8 mouse cellular contexts compared by ENCODE assay signal in genomic region chr7:80246148-80246721, GRCm38 (mm10). TPM values are rescaled to one million over a fixed set of nuclear protein-coding genes. Genes with fewer than 3 reads are reported as not detected.
A peak's percentile ranks its signal among the peaks of the same experiment; 100 is the strongest.
DNase-seq lines count a peak whose midpoint lies in the region; ATAC-seq and TF ChIP-seq lines count a peak whose summit lies in the region.

Gene Ttll13, plus strand, starts transcription at chr7:80246376.

- peak; percentile 72 for TF ChIP-seq CTCF in midbrain, postnatal 0 days (IDR thresholded peaks at IDR 0.05)

- H3K4me3 ChIP-seq in embryonic facial prominence, embryonic 14.5 days (ENCODE audit: low read depth, low read length) = peak within 1 kb of the TSS; percentile 57
- peak within 1 kb of the TSS; percentile 52 for H3K4me3 ChIP-seq in limb, embryonic 14.5 days (replicated peaks; ENCODE audit: low read length)
- peak within 1 kb of the TSS; percentile 51 for H3K4me3 ChIP-seq in midbrain, postnatal 0 days (ENCODE audit: low read depth, low read length)

- H3K27me3 ChIP-seq in embryonic facial prominence, embryonic 14.5 days (replicated peaks; ENCODE audit: control insufficient read depth, insufficient read depth, low read length) = no peaks in the 10 kb centered on the region
- H3K27me3 ChIP-seq in limb, embryonic 14.5 days (ENCODE audit: control insufficient read depth, insufficient read depth, low read length) = no peaks in the 10 kb centered on the region
- no peaks in the 10 kb centered on the region for H3K27me3 ChIP-seq in midbrain, postnatal 0 days (ENCODE audit: insufficient read depth, low read length)

- H3K36me3 ChIP-seq in embryonic facial prominence, embryonic 14.5 days (ENCODE audit: control insufficient read depth, insufficient read depth, low read length) = no peaks in the 10 kb centered on the region
- no peaks in the 10 kb centered on the region for H3K36me3 ChIP-seq in limb, embryonic 14.5 days (ENCODE audit: control insufficient read depth, insufficient read depth, low read length)
- no peaks in the 10 kb centered on the region for H3K36me3 ChIP-seq in midbrain, postnatal 0 days (ENCODE audit: insufficient read depth, low read length)

- ATAC-seq in embryonic facial prominence, embryonic 14.5 days (ENCODE audit: low read depth) = peak; percentile 98
- peak; percentile 99 for ATAC-seq in limb, embryonic 14.5 days (ENCODE audit: low FRiP score, low read depth)
- peak; percentile 97 for ATAC-seq in midbrain, postnatal 0 days (ENCODE audit: low FRiP score)

- 0% methylated on average over 46 of the region's 48 CpGs for WGBS in embryonic facial prominence, embryonic 14.5 days
- under 1% methylated on average over 41 of the region's 48 CpGs for WGBS in limb, embryonic 14.5 days
- under 1% methylated on average over 47 of the region's 48 CpGs for WGBS in midbrain, postnatal 0 days

- peak within 1 kb of the TSS; percentile 58 for H3K4me2 ChIP-seq in embryonic facial prominence, embryonic 14.5 days (ENCODE audit: low read depth, low read length)
- peak within 1 kb of the TSS; percentile 63 for H3K4me2 ChIP-seq in limb, embryonic 14.5 days (replicated peaks; ENCODE audit: low read depth, low read length, severe bottlenecking)
- H3K4me2 ChIP-seq in midbrain, postnatal 0 days (ENCODE audit: low read depth, low read length, poor library complexity, severe bottlenecking) = peak within 1 kb of the TSS; percentile 50

- H3K27ac ChIP-seq in embryonic facial prominence, embryonic 14.5 days (replicated peaks; ENCODE audit: low read depth, low read length) = no peak within 1 kb of the TSS; the same call in 1 of the 2 replicates
- H3K27ac ChIP-seq in limb, embryonic 14.5 days (replicated peaks; ENCODE audit: low read depth, low read length) = 0 out of 2 replicates have a peak within 1 kb of the TSS, but pooled peaks have one; percentile 53
- peak within 1 kb of the TSS; percentile 77 for H3K27ac ChIP-seq in midbrain, postnatal 0 days (ENCODE audit: low read depth, low read length)

- H3K9ac ChIP-seq in embryonic facial prominence, embryonic 14.5 days (ENCODE audit: low read depth, low read length) = peak within 1 kb of the TSS; percentile 70
- H3K9ac ChIP-seq in limb, embryonic 14.5 days (ENCODE audit: low read depth, low read length, severe bottlenecking) = peak within 1 kb of the TSS; percentile 54; the same call in 1 of the 2 replicates
- peak within 1 kb of the TSS; percentile 50 for H3K9ac ChIP-seq in midbrain, postnatal 0 days (replicated peaks; ENCODE audit: low read length, poor library complexity, severe bottlenecking)

- no peaks in the 10 kb centered on the region for H3K4me1 ChIP-seq in embryonic facial prominence, embryonic 14.5 days (ENCODE audit: control insufficient read depth, insufficient read depth, low read length)
- no peaks in the 10 kb centered on the region for H3K4me1 ChIP-seq in limb, embryonic 14.5 days (ENCODE audit: control insufficient read depth, insufficient read depth, low read length)
- no peaks in the 10 kb centered on the region for H3K4me1 ChIP-seq in midbrain, postnatal 0 days (ENCODE audit: insufficient read depth, low read length)

- H3K9me3 ChIP-seq in embryonic facial prominence, embryonic 14.5 days (ENCODE audit: control insufficient read depth, low read length) = no peaks in the 10 kb centered on the region
- H3K9me3 ChIP-seq in limb, embryonic 14.5 days (ENCODE audit: control insufficient read depth, low read length) = peaks cover 3% of the 10 kb centered on the region; the same call in 1 of the 2 replicates
- no peaks in the 10 kb centered on the region for H3K9me3 ChIP-seq in midbrain, postnatal 0 days (ENCODE audit: low read length)

- peak; percentile 97 for DNase-seq in 3T3-L1 (ENCODE audit: low read depth, low spot score)
- DNase-seq in adrenal gland, postnatal 4 days (ENCODE audit: low spot score in 2 of 2) = peak; percentile 84 to 94
- DNase-seq in embryonic facial prominence, embryonic 14.5 days (ENCODE audit: low spot score) = peak; percentile 99
- DNase-seq in heart, adult 8-10 months (ENCODE audit: low spot score) = peak; percentile 96
- DNase-seq in kidney, adult 9 months = peak; percentile 99
- DNase-seq in limb, embryonic 14.5 days (ENCODE audit: low spot score) = peak; percentile 98
- DNase-seq in midbrain, postnatal 0 days (ENCODE audit: low spot score) = peak; percentile 99
- peak; percentile 96 for DNase-seq in spleen, postnatal 14 days (ENCODE audit: low spot score in 2 of 2)

- TF ChIP-seq POLR2A in limb, embryonic 14.5 days (IDR thresholded peaks at IDR 0.05; ENCODE audit: borderline replicate concordance, extremely low read depth, insufficient read depth, insufficient read length) = 0 out of 2 replicates have a peak, but pooled peaks have one; percentile 44

RNA-seq across cellular contexts. Expression of gene Ttll13, which starts in this region (rescaled TPM):
- 1 to 10 TPM; 3.2 to 4.5 TPM for total RNA-seq in adrenal gland, postnatal 4 days (2021)
- 0.35 and 0.79 TPM in 2 replicates for polyA plus RNA-seq in embryonic facial prominence, embryonic 14.5 days (2014; fragmentation: Nextera tagmentation; extraction: Ambion mirVana)
- total RNA-seq in heart, adult 8-10 months (2022) = under 1 TPM; 0.19 to 0.72 (median 0.24) TPM
- 0.28 and 0.59 TPM in 2 replicates for polyA plus RNA-seq in limb, embryonic 14.5 days (2012; rRNA removed)
- polyA plus RNA-seq in limb, embryonic 14.5 days (2014; fragmentation: Nextera tagmentation; extraction: Ambion mirVana) = 0.73 and 0.94 TPM in 2 replicates
- total RNA-seq in midbrain, postnatal 0 days (2014; rRNA removed) = 1.2 and 1.6 TPM in 2 replicates
- polyA plus RNA-seq in midbrain, postnatal 0 days (2015; fragmentation: Nextera tagmentation; extraction: Ambion mirVana) = 2.4 and 3.2 TPM in 2 replicates

Comparison
In these comparisons a context has a peak if more than half of its experiments do, and no peak if none do; other contexts are left out.
1. Peak in DNase-seq, ATAC-seq, H3K4me3 ChIP-seq, H3K9ac ChIP-seq and H3K4me2 ChIP-seq in embryonic facial prominence, embryonic 14.5 days; RNA of the gene not detected or under 1 TPM.
2. Peak in DNase-seq in heart, adult 8-10 months; RNA of the gene not detected or under 1 TPM.
3. Peak in DNase-seq, ATAC-seq, H3K4me3 ChIP-seq, H3K27ac ChIP-seq, H3K9ac ChIP-seq and H3K4me2 ChIP-seq in limb, embryonic 14.5 days; RNA of the gene not detected or under 1 TPM.